Comparison of ENCODE assay signal across 9 mouse cellular contexts in genomic region chr16:94816391-94816790, GRCm38 (mm10).
DNase-seq lines count a peak whose midpoint lies in the region; ATAC-seq lines count a peak whose summit lies in the region.
"Had no signal": no experiment of that assay in that cellular context is flagged by ENCODE, and none has a peak within 500 bp of the region (broad histone marks: within the 10 kb centered on the region; RNA-seq: fewer than 3 reads in every experiment).

No protein-coding gene starts in this region.

- WGBS in limb, embryonic 11.5 days, result 27% methylated on average over 6 of the region's 6 CpGs
- WGBS in limb, embryonic 10.5 days, result 26% methylated on average over 6 of the region's 6 CpGs
- 27% methylated on average over 6 of the region's 6 CpGs for WGBS in hindbrain, embryonic 15.5 days
- 23% methylated on average over 6 of the region's 6 CpGs for WGBS in stomach, embryonic 14.5 days

- no peak overlapping the region for H3K27ac ChIP-seq in limb, embryonic 11.5 days (replicated peaks; ENCODE audit: low read depth, low read length)
- H3K27ac ChIP-seq in limb, embryonic 10.5 days, result no peak overlapping the region
- H3K27ac ChIP-seq in hindbrain, embryonic 15.5 days (replicated peaks), result no peak overlapping the region
- H3K27ac ChIP-seq in stomach, embryonic 14.5 days (ENCODE audit: low read length), result no peak overlapping the region
- H3K27ac ChIP-seq: limb, embryonic 15.5 days had no signal

- intact Hi-C loops in left cerebral cortex, postnatal 4 days (cut with DNase I), result loop anchor here (10.0 kb wide), 1 partner anchor 178 kb away; the partner anchor contains the start of gene Kcnj6

- ATAC-seq in limb, embryonic 11.5 days (ENCODE audit: insufficient number of reproducible peaks, low FRiP score, low TSS enrichment, low read depth), result no peak
- peak; percentile 42; the same call in 1 of the 2 replicates for ATAC-seq in hindbrain, embryonic 15.5 days (ENCODE audit: low FRiP score, low read depth)
- ATAC-seq in stomach, embryonic 14.5 days (ENCODE audit: insufficient number of reproducible peaks, insufficient read depth, low FRiP score, low read depth), result 0 out of 2 replicates have a peak, but pooled peaks have one; percentile 28
- ATAC-seq in erythroid progenitor cell, adult 5-6 weeks (replicated peaks; ENCODE audit: low FRiP score, poor library complexity, severe bottlenecking), result no peak

- H3K4me2 ChIP-seq in limb, embryonic 11.5 days (ENCODE audit: low read depth, severe bottlenecking), result no peak overlapping the region
- H3K4me2 ChIP-seq in hindbrain, embryonic 15.5 days, result no peak overlapping the region
- no peak overlapping the region for H3K4me2 ChIP-seq in stomach, embryonic 14.5 days (replicated peaks; ENCODE audit: low read depth, low read length)
- H3K4me2 ChIP-seq: limb, embryonic 15.5 days had no signal

- no peak overlapping the region for H3K9ac ChIP-seq in limb, embryonic 11.5 days (ENCODE audit: low read length)
- no peak overlapping the region for H3K9ac ChIP-seq in hindbrain, embryonic 15.5 days
- no peak overlapping the region for H3K9ac ChIP-seq in stomach, embryonic 14.5 days (replicated peaks; ENCODE audit: low read depth, low read length)
- H3K9ac ChIP-seq: limb, embryonic 15.5 days had no signal

- peaks cover 4% of the 10 kb centered on the region for H3K9me3 ChIP-seq in limb, embryonic 11.5 days (ENCODE audit: control insufficient read depth, low read length)
- H3K9me3 ChIP-seq in limb, embryonic 10.5 days (replicated peaks), result peaks cover 3% of the 10 kb centered on the region
- H3K9me3 ChIP-seq in hindbrain, embryonic 15.5 days, result peaks cover 11% of the 10 kb centered on the region
- peaks cover 10% of the 10 kb centered on the region for H3K9me3 ChIP-seq in stomach, embryonic 14.5 days (ENCODE audit: control insufficient read depth, low read depth, low read length)

- H3K4me1 ChIP-seq in limb, embryonic 11.5 days (ENCODE audit: control insufficient read depth, insufficient read depth, low read length), result no peaks in the 10 kb centered on the region
- H3K4me1 ChIP-seq in limb, embryonic 10.5 days, result no peaks in the 10 kb centered on the region
- H3K4me1 ChIP-seq in hindbrain, embryonic 15.5 days (replicated peaks), result no peaks in the 10 kb centered on the region
- H3K4me1 ChIP-seq in stomach, embryonic 14.5 days (ENCODE audit: control insufficient read depth, insufficient read depth, low read length), result no peaks in the 10 kb centered on the region
- H3K4me1 ChIP-seq: limb, embryonic 15.5 days had no signal

- peak; percentile 51 for DNase-seq in limb, embryonic 11.5 days (ENCODE audit: low spot score)
- no peak for DNase-seq in limb, embryonic 10.5 days (ENCODE audit: low spot score)
- peak; percentile 74 for DNase-seq in NIH3T3 (ENCODE audit: low read depth)
- DNase-seq in cerebellum, adult 9-11 months, result peak; percentile 75
- DNase-seq in left cerebral cortex, postnatal 4 days, result peak; percentile 39

- no peaks in the 10 kb centered on the region for H3K36me3 ChIP-seq in limb, embryonic 11.5 days (ENCODE audit: control insufficient read depth, insufficient read depth, low read length)
- no peaks in the 10 kb centered on the region for H3K36me3 ChIP-seq in limb, embryonic 10.5 days
- H3K36me3 ChIP-seq in hindbrain, embryonic 15.5 days, result no peaks in the 10 kb centered on the region
- H3K36me3 ChIP-seq in stomach, embryonic 14.5 days (ENCODE audit: control insufficient read depth, insufficient read depth, low read length), result no peaks in the 10 kb centered on the region
- H3K36me3 ChIP-seq: limb, embryonic 15.5 days had no signal

- no peaks in the 10 kb centered on the region for H3K27me3 ChIP-seq in limb, embryonic 11.5 days (ENCODE audit: control insufficient read depth, insufficient read depth, low read length)
- no peaks in the 10 kb centered on the region for H3K27me3 ChIP-seq in limb, embryonic 10.5 days (ENCODE audit: low read depth, poor library complexity, severe bottlenecking)
- H3K27me3 ChIP-seq in hindbrain, embryonic 15.5 days, result no peaks in the 10 kb centered on the region
- H3K27me3 ChIP-seq in stomach, embryonic 14.5 days (ENCODE audit: control insufficient read depth, insufficient read depth, low read length), result no peaks in the 10 kb centered on the region
- H3K27me3 ChIP-seq: limb, embryonic 15.5 days had no signal

- H3K4me3 ChIP-seq in limb, embryonic 11.5 days (ENCODE audit: low read depth, low read length), result no peak overlapping the region
- no peak overlapping the region for H3K4me3 ChIP-seq in limb, embryonic 10.5 days
- no peak overlapping the region for H3K4me3 ChIP-seq in hindbrain, embryonic 15.5 days
- no peak overlapping the region for H3K4me3 ChIP-seq in stomach, embryonic 14.5 days (ENCODE audit: low read depth, low read length)
- H3K4me3 ChIP-seq: limb, embryonic 15.5 days had no signal

Comparison
In these comparisons a context has a peak if more than half of its experiments do, and no peak if none do; other contexts are left out.
1. ATAC-seq: peak in hindbrain, embryonic 15.5 days (single experiment) and stomach, embryonic 14.5 days (single experiment); none in limb, embryonic 11.5 days (single experiment) and erythroid progenitor cell, adult 5-6 weeks (single experiment).